Mouse (Mus musculus) adrenal gland, postnatal 36 days (tissue): ENCODE results near the gene 4931406C07Rik. TPM values are rescaled to one million over a fixed set of nuclear protein-coding genes. Genes with fewer than 3 reads are reported as not detected.
"Not testable (repeated sequence)": the region's sequence is repeated elsewhere in the genome, so short reads cannot be mapped to it uniquely, and the experiment has no call there.

Experiments used
- DNase-seq, 2 experiments: peaks; one replicate each; pipeline ENCODE4 v3.0.0; 2021; ENCODE audit warnings: mixed read lengths in 1 of 2
- long read RNA-seq, 2 experiments: library from polyadenylated mRNA; stranded (forward); transcript quantifications; one replicate each; pipeline ENCODE4 v2.0.0; 2021; ENCODE audit warnings: borderline sequencing depth in 2 of 2
- total RNA-seq, 2 experiments: library from RNA; stranded (reverse); gene quantifications; 2 replicates each; pipeline ENCODE4 v1.2.3; 2021

Gene 4931406C07Rik
- total RNA-seq = 100 to 1,000 TPM in 1 of 2 experiments, 10 to 100 TPM in 1; 99.2 to 104 TPM
- long read RNA-seq, experiment 1, partial matches to known transcripts = 15 of 17 reads
- long read RNA-seq, experiment 1, other reads (novel, unspliced or antisense) = 1 of 17 reads
- long read RNA-seq, experiment 2, partial matches to known transcripts = 2 of 14 reads
- long read RNA-seq, experiment 2, other reads (novel, unspliced or antisense) = 11 of 14 reads

- no peak for DNase-seq
These were observed at the start of gene 4931406C07Rik for GRCm38 (mm10) chr9:15306398-15307119. Gene 4931406C07Rik (minus strand): TSS chr9:15306448.

GRCm38 (mm10) chr9:15349925-15350324 lies 43.7 kb upstream of the 4931406C07Rik start:
- no peak for DNase-seq

GRCm38 (mm10) chr9:15337776-15338175 lies 31.5 kb upstream of the 4931406C07Rik start:
- no peak for DNase-seq

GRCm38 (mm10) chr9:15318170-15318742 lies 12.0 kb upstream of the 4931406C07Rik start:
- no peak for DNase-seq

GRCm38 (mm10) chr9:15317223-15318169 lies 11.2 kb upstream of the 4931406C07Rik start:
- no peak for DNase-seq

- DNase-seq = not testable (repeated sequence)
These were observed 10.0 kb upstream of the 4931406C07Rik start for GRCm38 (mm10) chr9:15316296-15316695.

- no peak for DNase-seq
These were observed 8.4 kb upstream of the 4931406C07Rik start for GRCm38 (mm10) chr9:15314619-15315018.

GRCm38 (mm10) chr9:15313633-15314032 lies 7.4 kb upstream of the 4931406C07Rik start:
- DNase-seq = no peak

- no peak for DNase-seq
These were observed 5.9 kb upstream of the 4931406C07Rik start for GRCm38 (mm10) chr9:15312054-15312735.

GRCm38 (mm10) chr9:15310179-15310578 lies 3.9 kb upstream of the 4931406C07Rik start:
- DNase-seq = no peak

- DNase-seq = no peak
These were observed 3.2 kb upstream of the 4931406C07Rik start for GRCm38 (mm10) chr9:15309425-15309824.

- no peak for DNase-seq
These were observed 2.0 kb upstream of the 4931406C07Rik start for GRCm38 (mm10) chr9:15308254-15308653.

GRCm38 (mm10) chr9:15307257-15307656 lies 1.0 kb upstream of the 4931406C07Rik start:
- no peak for DNase-seq

- DNase-seq = peak; percentile 97 to 99
These were observed 498 bp downstream of the 4931406C07Rik start, which contains the start of gene Taf1d for GRCm38 (mm10) chr9:15305503-15306397. Gene Taf1d (plus strand): TSS chr9:15306214.

- DNase-seq = peak; percentile 32 to 46
These were observed 3.4 kb downstream of the 4931406C07Rik start for GRCm38 (mm10) chr9:15302881-15303280.

- DNase-seq = not testable (repeated sequence)
These were observed 4.2 kb downstream of the 4931406C07Rik start for GRCm38 (mm10) chr9:15302006-15302405.

- DNase-seq = peak; percentile 79 to 80
These were observed 4.8 kb downstream of the 4931406C07Rik start for GRCm38 (mm10) chr9:15301399-15301798.

- DNase-seq = no peak
These were observed 6.2 kb downstream of the 4931406C07Rik start for GRCm38 (mm10) chr9:15300056-15300455.

GRCm38 (mm10) chr9:15298451-15298850 lies 7.8 kb downstream of the 4931406C07Rik start:
- no peak for DNase-seq

- no peak for DNase-seq
These were observed 9.1 kb downstream of the 4931406C07Rik start for GRCm38 (mm10) chr9:15297112-15297511.
